In the genomic region with DNA sequence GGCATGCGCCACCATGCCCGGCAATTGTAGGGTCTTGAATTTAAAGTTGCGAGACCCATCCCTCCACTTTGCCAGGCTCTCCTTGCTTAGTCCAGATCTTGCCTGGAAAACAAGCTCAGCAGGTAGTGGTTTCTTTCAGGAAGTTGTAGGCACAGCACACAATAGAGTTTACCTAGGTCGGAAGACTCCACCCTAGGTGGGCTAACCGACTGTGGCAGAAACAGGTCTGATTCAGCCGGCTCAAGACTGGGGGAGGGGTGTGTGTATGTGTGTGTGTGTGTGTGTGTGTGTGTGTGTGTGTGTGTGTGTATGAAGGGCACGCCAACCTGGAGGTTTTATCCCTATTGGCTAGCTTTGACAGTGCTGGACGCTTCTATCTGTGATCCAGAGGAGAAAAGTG, we compare ENCODE assay signal across 29 mouse cellular contexts. TPM values are rescaled to one million over a fixed set of nuclear protein-coding genes. Genes with fewer than 3 reads are reported as not detected.
"Had no signal": no experiment of that assay in that cellular context is flagged by ENCODE, and none has a peak within 500 bp of the region (broad histone marks: within the 10 kb centered on the region; RNA-seq: fewer than 3 reads in every experiment).

No protein-coding gene starts in this region.

- H3K27ac ChIP-seq: heart, adult 2 months; hindbrain, embryonic 10.5 days; hindbrain, embryonic 12.5 days; hindbrain, embryonic 14.5 days; intestine, embryonic 15.5 days; kidney, embryonic 15.5 days; kidney, postnatal 0 days; left cerebral cortex, adult 2 months; limb, embryonic 12.5 days; liver, embryonic 13.5 days; liver, embryonic 15.5 days had no signal

- ATAC-seq: hindbrain, embryonic 16.5 days; inflammation-experienced regulatory T-cells, adult 6 months; intestine, embryonic 15.5 days had no signal

- H3K27me3 ChIP-seq: heart, embryonic 12.5 days; hindbrain, embryonic 12.5 days; intestine, embryonic 15.5 days; kidney, embryonic 15.5 days; limb, embryonic 12.5 days; liver, embryonic 13.5 days had no signal

- DNase-seq: gastrocnemius, postnatal 14 days; gastrocnemius, postnatal 36 days; heart, adult 11 months; heart, adult 2 months; heart, postnatal 10 days; heart, postnatal 4 days; kidney, adult 11 months; kidney, adult 2 months; kidney, adult 9 months; kidney, postnatal 14 days; kidney, postnatal 36 days; layer of hippocampus, adult 9-11 months; left cerebral cortex, postnatal 4 days; liver; liver, embryonic 13.5 days had no signal

- H3K4me1 ChIP-seq: heart, embryonic 12.5 days; hindbrain, embryonic 10.5 days; hindbrain, embryonic 12.5 days; intestine, embryonic 15.5 days; kidney, embryonic 15.5 days; limb, embryonic 12.5 days; liver, embryonic 13.5 days; liver, embryonic 15.5 days had no signal

- H3K9me3 ChIP-seq: heart, embryonic 12.5 days; hindbrain, embryonic 10.5 days; hindbrain, embryonic 12.5 days; intestine, embryonic 15.5 days; kidney, embryonic 15.5 days; limb, embryonic 12.5 days; liver, embryonic 13.5 days; liver, embryonic 15.5 days had no signal

- H3K9ac ChIP-seq: heart, embryonic 12.5 days; hindbrain, embryonic 12.5 days; hindbrain, embryonic 14.5 days; intestine, embryonic 15.5 days; kidney, embryonic 15.5 days; limb, embryonic 12.5 days; liver, embryonic 13.5 days; liver, embryonic 15.5 days had no signal

- H3K36me3 ChIP-seq: heart, embryonic 12.5 days; hindbrain, embryonic 10.5 days; hindbrain, embryonic 12.5 days; intestine, embryonic 15.5 days; kidney, embryonic 15.5 days; limb, embryonic 12.5 days; liver, embryonic 13.5 days; liver, embryonic 15.5 days had no signal

- H3K4me2 ChIP-seq: heart, embryonic 12.5 days; hindbrain, embryonic 12.5 days; hindbrain, embryonic 14.5 days; intestine, embryonic 15.5 days; kidney, embryonic 15.5 days; limb, embryonic 12.5 days; liver, embryonic 11.5 days; liver, embryonic 13.5 days; liver, embryonic 15.5 days had no signal

- H3K4me3 ChIP-seq: heart, adult 2 months; heart, embryonic 12.5 days; hindbrain, embryonic 10.5 days; hindbrain, embryonic 12.5 days; intestine, embryonic 15.5 days; kidney, embryonic 15.5 days; left cerebral cortex, adult 2 months; limb, embryonic 12.5 days; liver, embryonic 13.5 days; liver, embryonic 15.5 days had no signal

RNA-seq across cellular contexts. Expression of a gene that starts 10.2 kb away (rescaled TPM):
- total RNA-seq: heart, postnatal 25 days had no signal
